Mouse (Mus musculus) splenic B cell, adult 2 months (primary cell): ENCODE results near the gene Cdkal1.

Experiments
- DNase-seq: peaks from one replicate; pipeline ENCODE4 v3.0.0-alpha.2; 2011; ENCODE audit warnings: low read depth, low spot score
- H3K27me3 ChIP-seq: 2 replicates; pipeline ENCODE4 v1.6.1; 2012; ENCODE audit warnings: mild to moderate bottlenecking, low read length, moderate library complexity, mixed read lengths; ENCODE audit not compliant: control insufficient read depth, poor library complexity, insufficient read depth, severe bottlenecking
- H3K36me3 ChIP-seq: 2 replicates; pipeline ENCODE4 v1.6.1; 2012; ENCODE audit warnings: mild to moderate bottlenecking, low read length, moderate library complexity, mixed read lengths; ENCODE audit not compliant: control insufficient read depth, poor library complexity, insufficient read depth, severe bottlenecking

Gene Cdkal1

GRCm38 (mm10) chr13:29826041-29826440, 29.4 kb downstream of the Cdkal1 start:
- H3K36me3 ChIP-seq = no peaks in the 10 kb centered on the region
- no peak for DNase-seq
- no peaks in the 10 kb centered on the region for H3K27me3 ChIP-seq

DNA sequence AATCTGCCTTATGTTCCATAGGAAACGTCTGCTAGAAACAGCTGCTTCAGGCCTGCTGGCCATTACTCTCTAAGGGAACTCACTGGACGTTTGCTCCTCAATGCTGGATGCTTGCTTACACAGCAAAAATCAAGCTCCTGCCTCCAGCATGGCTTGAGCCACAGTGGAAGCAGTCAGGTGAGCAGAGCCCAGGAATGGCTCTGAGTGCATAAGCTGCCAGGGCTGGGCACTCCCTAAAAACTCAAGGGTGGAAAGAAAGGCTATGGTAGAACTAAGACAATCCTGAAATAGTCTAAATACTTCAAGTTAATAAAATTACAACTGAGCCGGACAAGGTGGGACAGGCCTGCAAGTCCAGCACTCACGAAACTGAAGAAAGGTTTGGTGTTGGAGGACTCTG, 30.7 kb downstream of the Cdkal1 start:
- H3K27me3 ChIP-seq = no peaks in the 10 kb centered on the region
- no peak for DNase-seq
- no peaks in the 10 kb centered on the region for H3K36me3 ChIP-seq

- no peak for DNase-seq
- Histone ChIP-seq H3K36me3 (no peaks in the 10 kb centered on the region), H3K27me3 (no peaks in the 10 kb centered on the region)
Observed at GRCm38 (mm10) chr13:29824326-29824725, 31.1 kb downstream of the Cdkal1 start.

DNA sequence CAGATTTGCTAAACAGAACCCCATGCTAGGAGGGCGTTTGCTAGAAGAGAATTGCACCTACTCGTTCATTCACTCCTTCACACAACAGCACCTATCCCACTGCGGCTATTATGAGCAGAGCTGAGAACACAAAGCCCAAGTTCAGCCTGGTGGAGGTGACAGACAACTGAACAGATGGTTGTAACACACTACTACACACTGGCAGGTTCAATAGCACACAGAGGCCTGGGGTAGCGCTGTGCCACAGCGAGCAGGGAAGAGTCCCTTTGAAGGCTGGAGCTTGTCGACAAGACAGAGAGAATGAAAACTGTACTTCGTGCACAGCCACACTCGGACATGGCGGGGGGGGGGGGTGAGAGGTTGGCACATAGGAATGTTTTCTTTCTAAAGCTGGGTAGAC, 31.6 kb downstream of the Cdkal1 start:
- Histone ChIP-seq H3K27me3 (no peaks in the 10 kb centered on the region), H3K36me3 (no peaks in the 10 kb centered on the region)
- DNase-seq = no peak

DNA sequence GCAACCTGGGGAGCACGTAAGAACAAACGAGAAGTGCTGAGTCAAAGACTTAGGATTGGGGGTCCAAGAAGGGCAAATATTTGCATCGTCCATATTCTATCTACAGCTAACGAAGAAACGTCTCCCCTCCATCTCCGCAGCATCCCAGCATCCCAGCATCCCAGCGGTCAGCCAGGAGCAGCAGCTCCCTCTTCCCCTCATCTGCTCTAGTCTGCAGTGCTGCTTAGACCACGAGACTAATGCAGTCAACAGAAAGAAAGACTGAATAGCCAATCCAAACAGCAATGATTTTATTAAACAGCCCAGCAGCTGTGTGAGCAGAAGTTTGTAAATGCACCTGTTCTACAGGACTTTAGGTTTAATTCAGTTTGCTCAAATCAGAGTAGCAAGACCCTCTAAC, 32.0 kb downstream of the Cdkal1 start:
- no peak for DNase-seq
- no peaks in the 10 kb centered on the region for H3K36me3 ChIP-seq
- no peaks in the 10 kb centered on the region for H3K27me3 ChIP-seq

GRCm38 (mm10) chr13:29819910-29820583, 35.4 kb downstream of the Cdkal1 start:
- Histone ChIP-seq H3K27me3 (no peaks in the 10 kb centered on the region), H3K36me3 (no peaks in the 10 kb centered on the region)
- DNase-seq = no peak

GRCm38 (mm10) chr13:29819147-29819546, 36.3 kb downstream of the Cdkal1 start:
- H3K27me3 ChIP-seq = no peaks in the 10 kb centered on the region
- no peaks in the 10 kb centered on the region for H3K36me3 ChIP-seq
- no peak for DNase-seq

DNA sequence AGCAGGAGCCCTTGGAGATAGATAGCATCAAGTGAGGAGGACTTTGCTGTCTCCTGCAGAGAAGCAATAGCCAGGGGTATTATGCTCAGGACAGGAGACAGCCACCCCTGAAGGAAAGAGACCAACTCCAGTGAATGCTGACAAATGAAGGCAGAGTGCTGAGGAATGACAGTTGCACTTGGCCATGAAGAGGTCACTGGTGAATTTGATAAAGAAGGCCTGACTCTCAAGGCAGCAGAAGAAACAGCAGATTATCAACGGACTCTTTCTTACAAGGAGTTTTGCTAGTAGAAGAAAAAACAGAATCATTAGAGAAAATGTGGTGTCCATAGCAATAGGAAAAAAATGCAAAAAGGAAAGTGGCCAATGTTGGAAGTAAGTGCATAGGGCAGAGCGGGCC, 37.2 kb downstream of the Cdkal1 start:
- no peaks in the 10 kb centered on the region for H3K36me3 ChIP-seq
- H3K27me3 ChIP-seq = no peaks in the 10 kb centered on the region
- no peak for DNase-seq

- DNase-seq = no peak
- H3K27me3 ChIP-seq = no peaks in the 10 kb centered on the region
- H3K36me3 ChIP-seq = no peaks in the 10 kb centered on the region
Observed at GRCm38 (mm10) chr13:29810780-29811179, 44.7 kb downstream of the Cdkal1 start.

- no peak for DNase-seq
- no peaks in the 10 kb centered on the region for H3K36me3 ChIP-seq
- H3K27me3 ChIP-seq = no peaks in the 10 kb centered on the region
Observed at GRCm38 (mm10) chr13:29808383-29808782, 47.1 kb downstream of the Cdkal1 start.

- Histone ChIP-seq H3K36me3 (no peaks in the 10 kb centered on the region), H3K27me3 (no peaks in the 10 kb centered on the region)
- no peak for DNase-seq
Observed at GRCm38 (mm10) chr13:29807930-29808329, 47.5 kb downstream of the Cdkal1 start.

- no peak for DNase-seq
- Histone ChIP-seq H3K27me3 (no peaks in the 10 kb centered on the region), H3K36me3 (no peaks in the 10 kb centered on the region)
Observed at GRCm38 (mm10) chr13:29806871-29807270, 48.6 kb downstream of the Cdkal1 start.

DNA sequence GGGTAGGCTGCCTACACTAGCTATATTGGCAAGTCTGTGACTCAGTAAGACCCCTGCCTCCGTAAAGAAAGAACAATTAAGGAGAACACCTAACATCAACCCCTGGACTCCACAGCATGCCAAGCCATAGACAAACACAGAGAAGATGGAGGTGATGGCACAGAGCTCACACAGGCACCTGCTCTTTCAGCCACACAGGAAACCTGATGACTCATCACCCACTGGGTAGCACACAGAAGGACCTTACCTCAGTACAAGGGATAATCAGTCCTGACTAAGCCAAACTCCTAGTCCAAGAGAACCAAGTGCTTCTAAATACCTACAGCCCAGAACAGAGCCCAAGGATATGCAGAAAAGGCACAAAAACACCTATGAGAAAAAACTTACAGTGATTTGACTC, 50.2 kb downstream of the Cdkal1 start:
- no peak for DNase-seq
- H3K36me3 ChIP-seq = no peaks in the 10 kb centered on the region
- H3K27me3 ChIP-seq = no peaks in the 10 kb centered on the region

GRCm38 (mm10) chr13:29804034-29804433, 51.4 kb downstream of the Cdkal1 start:
- no peaks in the 10 kb centered on the region for H3K36me3 ChIP-seq
- no peak for DNase-seq
- no peaks in the 10 kb centered on the region for H3K27me3 ChIP-seq

DNA sequence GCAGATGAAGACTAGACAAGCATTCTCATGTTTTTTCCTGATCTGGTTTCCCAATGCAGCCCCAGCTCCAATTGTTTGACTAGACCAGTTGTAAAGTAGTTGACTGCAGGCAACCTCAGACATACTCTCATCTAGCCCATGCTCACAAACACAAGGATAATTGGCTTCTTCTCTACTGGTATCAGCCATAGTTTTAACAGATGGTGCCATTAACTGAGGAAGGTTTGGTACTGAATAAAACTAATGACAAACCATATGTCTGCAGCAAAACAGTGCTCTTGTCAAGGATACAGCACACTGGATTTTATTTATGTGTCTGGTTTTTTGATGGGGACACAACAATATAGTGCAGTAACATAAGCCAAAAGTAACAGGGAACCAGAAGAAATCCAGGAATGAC, 52.8 kb downstream of the Cdkal1 start:
- H3K36me3 ChIP-seq = no peaks in the 10 kb centered on the region
- no peaks in the 10 kb centered on the region for H3K27me3 ChIP-seq
- DNase-seq = no peak

DNA sequence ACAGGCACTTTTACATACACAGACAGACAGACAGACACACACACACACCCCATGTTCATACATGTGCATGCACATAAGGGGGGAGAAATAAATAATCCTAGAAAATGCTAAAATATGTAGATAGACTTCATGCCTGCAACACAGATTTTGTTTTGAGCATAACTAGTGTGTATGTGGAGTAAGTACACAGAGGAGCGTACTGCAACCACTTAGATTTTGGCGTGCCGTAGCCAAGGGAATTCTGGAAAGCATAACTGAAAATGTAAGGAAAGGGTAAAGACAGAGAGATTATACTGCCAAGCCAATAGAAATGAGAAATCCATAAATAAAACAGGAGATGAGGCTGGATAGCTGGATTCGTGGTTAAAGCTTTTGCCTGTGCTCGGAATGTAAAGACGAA, 55.4 kb downstream of the Cdkal1 start:
- Histone ChIP-seq H3K36me3 (no peaks in the 10 kb centered on the region), H3K27me3 (no peaks in the 10 kb centered on the region)
- no peak for DNase-seq
